Mouse (Mus musculus) MEL (cell line): ENCODE measurements around the gene Tgm1. TPM values are rescaled to one million over a fixed set of nuclear protein-coding genes. Genes with fewer than 3 reads are reported as not detected.

Experiments used
- DNase-seq: peaks from one replicate; pipeline ENCODE4 v3.0.0; 2011; ENCODE audit warnings: low read depth, low spot score
- H3K27ac ChIP-seq: 2 replicates; pipeline ENCODE4 v1.5.1; 2012; ENCODE audit warnings: low read depth, mild to moderate bottlenecking, control low read depth, low read length, moderate library complexity; ENCODE audit not compliant: control insufficient read depth
- H3K27me3 ChIP-seq, 2 experiments: fragments of 150-350 bp in 1 of 2; sonication (generic) in 1 of 2; 2 replicates each; pipeline ENCODE4 v1.6.1; 2012; ENCODE audit warnings: low read length in 2 of 2, mild to moderate bottlenecking in 2 of 2, improper control_type of control experiment in 1 of 2, moderate library complexity in 1 of 2; ENCODE audit not compliant: insufficient read depth in 2 of 2, control insufficient read depth in 1 of 2
- H3K36me3 ChIP-seq, 2 experiments: 2 replicates each; pipeline ENCODE4 v1.6.1; 2012 to 2014; ENCODE audit warnings: low read length in 2 of 2, improper control_type of control experiment in 1 of 2, inconsistent platforms in 1 of 2, mild to moderate bottlenecking in 1 of 2; ENCODE audit not compliant: insufficient read depth in 2 of 2, control insufficient read depth in 1 of 2
- H3K4me1 ChIP-seq, 2 experiments: fragments of 150-350 bp in 1 of 2; sonication (generic) in 1 of 2; 2 replicates each; pipeline ENCODE4 v1.6.1; 2012; ENCODE audit warnings: low read length in 2 of 2, improper control_type of control experiment in 1 of 2, mild to moderate bottlenecking in 1 of 2; ENCODE audit not compliant: insufficient read depth in 2 of 2, control insufficient read depth in 1 of 2
- H3K4me3 ChIP-seq, 2 experiments: fragments of 150-350 bp in 1 of 2; sonication (generic) in 1 of 2; 2 replicates each; pipeline ENCODE4 v1.5.1; 2012; ENCODE audit warnings: low read depth in 2 of 2, low read length in 2 of 2, mild to moderate bottlenecking in 2 of 2, moderate library complexity in 2 of 2, control low read depth in 1 of 2, improper control_type of control experiment in 1 of 2; ENCODE audit not compliant: control insufficient read depth in 1 of 2, insufficient read depth in 1 of 2
- H3K79me2 ChIP-seq: 2 replicates; pipeline ENCODE4 v1.6.1; 2012; ENCODE audit warnings: mild to moderate bottlenecking, low read length, moderate library complexity; ENCODE audit not compliant: control insufficient read depth, poor library complexity, insufficient read depth
- H3K9ac ChIP-seq: 2 replicates; pipeline ENCODE4 v1.6.1; 2012; ENCODE audit warnings: low read depth, mild to moderate bottlenecking, control low read depth, low read length, moderate library complexity; ENCODE audit not compliant: control insufficient read depth, poor library complexity, severe bottlenecking
- H3K9me3 ChIP-seq: fragments of 150-350 bp; sonication (generic); replicated peaks from 2 replicates; pipeline ENCODE4 v1.6.1; 2012; ENCODE audit warnings: mild to moderate bottlenecking, low read length, improper control_type of control experiment, moderate library complexity; ENCODE audit not compliant: insufficient read depth
- CHD2 ChIP-seq: IDR thresholded peaks from 2 replicates; pipeline ENCODE4 v1.6.1; 2011; ENCODE audit warnings: low read length, improper control_type of control experiment
- CTCF ChIP-seq, 3 experiments: IDR thresholded peaks in 2 of 3; conservative IDR thresholded peaks in 1 of 3; 2 replicates each; pipeline ENCODE4 v1.5.1; 2011 to 2012; ENCODE audit warnings: low read length in 3 of 3, low read depth in 2 of 3, mild to moderate bottlenecking in 2 of 3, improper control_type of control experiment in 1 of 3, inconsistent platforms in 1 of 3, mixed read lengths in 1 of 3, moderate library complexity in 1 of 3; ENCODE audit not compliant: control insufficient read depth in 1 of 3, insufficient read depth in 1 of 3, poor library complexity in 1 of 3, severe bottlenecking in 1 of 3
- ELF1 ChIP-seq: IDR thresholded peaks from 2 replicates; pipeline ENCODE4 v1.6.1; 2014; ENCODE audit warnings: low read depth, mild to moderate bottlenecking, inconsistent platforms, low read length, improper control_type of control experiment, moderate library complexity
- EP300 ChIP-seq, 2 experiments: IDR thresholded peaks; 2 replicates each; pipeline ENCODE4 v1.6.1; 2011; ENCODE audit warnings: improper control_type of control experiment in 2 of 2, low read length in 2 of 2, low read depth in 1 of 2, mild to moderate bottlenecking in 1 of 2
- GABPA ChIP-seq: IDR thresholded peaks from 2 replicates; pipeline ENCODE4 v1.6.1; 2012; ENCODE audit warnings: low read depth, mild to moderate bottlenecking, inconsistent platforms, low read length, improper control_type of control experiment, moderate library complexity
- GATA1 ChIP-seq: IDR thresholded peaks from 2 replicates; pipeline ENCODE4 v1.6.1; 2011; ENCODE audit warnings: low read depth, low read length, improper control_type of control experiment
- HCFC1 ChIP-seq: IDR thresholded peaks from 2 replicates; pipeline ENCODE4 v1.6.1; 2012; ENCODE audit warnings: low read depth, mild to moderate bottlenecking, inconsistent platforms, low read length, improper control_type of control experiment, moderate library complexity
- JUND ChIP-seq: IDR thresholded peaks from 2 replicates; pipeline ENCODE4 v1.6.1; 2011; ENCODE audit warnings: low read depth, mild to moderate bottlenecking, improper control_type of control experiment, low read length
- KAT2A ChIP-seq: conservative IDR thresholded peaks from 2 replicates; pipeline ENCODE4 v1.6.1; 2012; ENCODE audit warnings: low read depth, low read length, improper control_type of control experiment, inconsistent platforms
- MEF2A ChIP-seq: IDR thresholded peaks from 2 replicates; pipeline ENCODE4 v1.6.1; 2014; ENCODE audit warnings: low read depth, mild to moderate bottlenecking, inconsistent platforms, low read length, improper control_type of control experiment; ENCODE audit not compliant: poor library complexity, insufficient replicate concordance, severe bottlenecking; ENCODE audit errors: extremely low read depth
- MYC ChIP-seq: IDR thresholded peaks from 2 replicates; pipeline ENCODE4 v1.6.1; 2011; ENCODE audit warnings: low read depth, mild to moderate bottlenecking, low read length, improper control_type of control experiment, moderate library complexity
- NRF1 ChIP-seq: IDR thresholded peaks from 2 replicates; pipeline ENCODE4 v1.6.1; 2014; ENCODE audit warnings: low read depth, mild to moderate bottlenecking, inconsistent platforms, low read length, improper control_type of control experiment, moderate library complexity; ENCODE audit not compliant: poor library complexity, insufficient read depth, severe bottlenecking
- POLR2A ChIP-seq, 2 experiments: IDR thresholded peaks; 2 replicates each; pipeline ENCODE4 v1.6.1; 2011 to 2012; ENCODE audit warnings: low read length in 2 of 2, mild to moderate bottlenecking in 2 of 2, control low read depth in 1 of 2, improper control_type of control experiment in 1 of 2, low read depth in 1 of 2, moderate library complexity in 1 of 2; ENCODE audit not compliant: control insufficient read depth in 1 of 2, insufficient read depth in 1 of 2, poor library complexity in 1 of 2
- RAD21 ChIP-seq: IDR thresholded peaks from 2 replicates; pipeline ENCODE4 v1.6.1; 2011; ENCODE audit warnings: mild to moderate bottlenecking, low read depth, low read length, improper control_type of control experiment
- RCOR1 ChIP-seq: IDR thresholded peaks from 2 replicates; pipeline ENCODE4 v1.6.1; 2012; ENCODE audit warnings: low read depth, mild to moderate bottlenecking, inconsistent platforms, low read length, improper control_type of control experiment
- SIN3A ChIP-seq: IDR thresholded peaks from 2 replicates; pipeline ENCODE4 v1.6.1; 2012; ENCODE audit warnings: low read length, improper control_type of control experiment, inconsistent platforms
- SMC3 ChIP-seq: IDR thresholded peaks from 2 replicates; pipeline ENCODE4 v1.6.1; 2011; ENCODE audit warnings: low read depth, low read length, improper control_type of control experiment
- TAL1 ChIP-seq: IDR thresholded peaks from 2 replicates; pipeline ENCODE4 v1.6.1; 2012; ENCODE audit warnings: mild to moderate bottlenecking, inconsistent platforms, low read length, moderate library complexity, mixed read lengths
- USF1 ChIP-seq: IDR thresholded peaks from 2 replicates; pipeline ENCODE4 v1.6.1; 2014; ENCODE audit warnings: low read depth, mild to moderate bottlenecking, inconsistent platforms, low read length, improper control_type of control experiment, moderate library complexity
- polyA plus RNA-seq, 2 experiments: library from polyadenylated mRNA; stranded (reverse) in 1 of 2; unstranded in 1 of 2; fragments of >175 nt in 1 of 2; fragments of >200 nt in 1 of 2; gene quantifications; 2 replicates each; pipeline versions ENCODE4 v1.2.1 to v1.2.4; 2012; ENCODE audit warnings: low replicate concordance in 2 of 2, low read depth in 1 of 2; ENCODE audit not compliant: insufficient read length in 2 of 2, insufficient read depth in 1 of 2, missing spikeins in 1 of 2
- total RNA-seq: library from RNA; depleted of rRNA; stranded (reverse); fragments of 300-350 nt; gene quantifications from 2 replicates; pipeline ENCODE4 v1.2.3, GENCODE M21; 2012; rRNA removed

Tgm1 gene
- total RNA-seq, result 5.8 and 6.2 TPM in 2 replicates
- polyA plus RNA-seq, result 10 to 100 TPM in 1 of 2 experiments, not detected in 1; 11.4 TPM

GRCm38 (mm10) chr14:55713729-55714122 is at the start of gene Tgm1:
Tgm1 (minus strand) TSS chr14:55713926.
- Histone ChIP-seq H3K4me3 (peak within 1 kb of the TSS; percentile 61 to 65), H3K79me2 (no peaks in the 10 kb centered on the region), H3K4me1 (peaks cover 4 to 5% of the 10 kb centered on the region in 2 experiments), H3K9me3 (no peaks in the 10 kb centered on the region), H3K9ac (peak within 1 kb of the TSS; percentile 69), H3K27ac (no peak within 1 kb of the TSS), H3K27me3 (no peaks in the 10 kb centered on the region), H3K36me3 (peaks cover 0 to 6% of the 10 kb centered on the region in 2 experiments; a peak in 1 of 4 replicates)
- TF ChIP-seq RAD21, result no peak
- no peak for DNase-seq

GRCm38 (mm10) chr14:55763166-55763565 is 49.4 kb upstream of the Tgm1 start:
- peak overlapping the region; percentile 38 for H3K9ac ChIP-seq
- H3K27ac ChIP-seq, result peak overlapping the region; percentile 49
- H3K4me3 ChIP-seq, result no peak overlapping the region
- DNase-seq, result no peak
- no peaks in the 10 kb centered on the region for H3K27me3 ChIP-seq
- H3K4me1 ChIP-seq, result peaks cover 6 to 27% of the 10 kb centered on the region in 2 experiments
- H3K79me2 ChIP-seq, result no peaks in the 10 kb centered on the region
- H3K9me3 ChIP-seq, result no peaks in the 10 kb centered on the region
- H3K36me3 ChIP-seq, result peaks cover 0 to 4% of the 10 kb centered on the region in 2 experiments; a peak in 2 of 4 replicates
- TF ChIP-seq HCFC1, result no peak

- Histone ChIP-seq H3K4me1 (peaks cover 6 to 27% of the 10 kb centered on the region in 2 experiments), H3K27me3 (no peaks in the 10 kb centered on the region), H3K9me3 (no peaks in the 10 kb centered on the region), H3K27ac (no peak overlapping the region), H3K4me3 (no peak overlapping the region), H3K9ac (no peak overlapping the region), H3K79me2 (no peaks in the 10 kb centered on the region), H3K36me3 (peaks cover 0 to 4% of the 10 kb centered on the region in 2 experiments; a peak in 2 of 4 replicates)
- TF ChIP-seq MYC, result no peak
- TF ChIP-seq GATA1, result no peak
- TF ChIP-seq GABPA, result no peak
- TF ChIP-seq CHD2, result no peak
- no peak for TF ChIP-seq EP300 (IDR thresholded peaks at IDR 0.05; ENCODE audit: low read depth in 1 of 2, low read length in 2 of 2)
- no peak for TF ChIP-seq TAL1
- TF ChIP-seq ELF1, result no peak
- no peak for TF ChIP-seq USF1
- no peak for TF ChIP-seq RCOR1
- TF ChIP-seq POLR2A (IDR thresholded peaks at IDR 0.05; ENCODE audit: control insufficient read depth in 1 of 2, insufficient read depth in 1 of 2, low read depth in 1 of 2, low read length in 2 of 2, poor library complexity in 1 of 2), result no peak
- no peak for TF ChIP-seq CTCF (IDR thresholded peaks at IDR 0.05 in 2 of 3, conservative IDR thresholded peaks at IDR 0.05 in 1 of 3; ENCODE audit: control insufficient read depth in 1 of 3, insufficient read depth in 1 of 3, low read depth in 2 of 3, low read length in 3 of 3, poor library complexity in 1 of 3, severe bottlenecking in 1 of 3)
- no peak for TF ChIP-seq SMC3
- no peak for TF ChIP-seq SIN3A
- TF ChIP-seq NRF1, result no peak
- TF ChIP-seq MEF2A, result no peak
- TF ChIP-seq JUND, result no peak
- TF ChIP-seq KAT2A, result no peak
- no peak for DNase-seq
Measured at GRCm38 (mm10) chr14:55762001-55762821, 48.5 kb upstream of the Tgm1 start.
